7 mouse cellular contexts compared by ENCODE assay signal in the genomic region with DNA sequence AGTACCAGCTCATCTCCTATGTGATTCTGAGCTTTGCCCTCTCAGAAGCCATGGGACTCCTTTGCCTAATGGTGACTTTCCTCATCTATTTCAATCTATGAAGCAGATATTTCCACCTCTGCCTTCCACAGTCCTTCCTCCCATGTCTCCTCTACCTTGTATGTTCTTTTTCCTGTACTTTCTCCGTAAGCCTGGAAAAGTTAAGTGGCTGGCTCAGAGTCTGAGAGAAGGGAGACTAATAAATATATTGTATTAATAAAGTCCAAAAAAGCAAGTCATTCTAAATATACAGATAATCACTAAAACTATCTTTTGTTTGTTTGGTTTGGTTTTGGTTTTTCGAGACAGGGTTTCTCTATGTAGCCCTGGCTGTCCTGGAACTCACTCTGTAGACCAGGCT.
DNase-seq lines count a peak whose midpoint lies in the region.

No protein-coding gene starts in this region.

- DNase-seq in MN1 (ENCODE audit: low spot score): peak; percentile 49
- peak; percentile 44 for DNase-seq in cerebellum, adult 9-10 months
- DNase-seq in heart, adult 11 months: peak; percentile 93
- peak; percentile 37 for DNase-seq in kidney, postnatal 10 days
- peak; percentile 51 for DNase-seq in lung, postnatal 14 days
- peak; percentile 67 to 78 for DNase-seq in spleen, postnatal 36 days (ENCODE audit: low spot score in 2 of 2)
- DNase-seq in thymus, postnatal 14 days: peak; percentile 48

Comparison
In these comparisons a context has a peak if more than half of its experiments do, and no peak if none do; other contexts are left out.
1. Peak in every context shown above with its lines: DNase-seq.
2. DNase-seq: peak in every context shown above with its lines; median percentile 93 in heart, adult 11 months; 72 in spleen, postnatal 36 days; 51 in lung, postnatal 14 days; 49 in MN1; 48 in thymus, postnatal 14 days; 44 in cerebellum, adult 9-10 months; 37 in kidney, postnatal 10 days.